Mouse (Mus musculus): ENCODE measurements around the gene Rp9.

DNA sequence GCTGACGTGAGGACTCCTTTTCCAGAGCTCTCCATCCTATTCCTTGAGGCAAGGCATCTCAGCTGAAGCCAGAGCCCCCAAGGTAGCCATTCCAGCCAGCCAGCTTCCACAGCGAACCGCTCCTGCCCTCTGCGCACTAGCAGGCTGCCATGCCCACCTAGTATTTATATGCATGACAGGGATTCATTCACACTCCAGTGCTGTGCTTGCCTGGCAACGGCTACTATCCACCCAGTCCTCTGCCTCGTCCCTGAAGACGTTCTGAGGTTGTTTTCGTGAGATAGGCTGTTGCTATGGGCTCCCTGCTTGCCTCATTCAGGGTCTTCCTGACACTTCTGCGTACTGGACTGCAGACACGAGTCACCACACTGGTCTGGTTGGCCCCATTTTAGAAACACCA lies 16.8 kb downstream of the Rp9 start:
- no peak for TF ChIP-seq CTCF (IDR thresholded peaks at IDR 0.05; ENCODE audit: low read depth, low read length)
- TF ChIP-seq POLR2A (IDR thresholded peaks at IDR 0.05; ENCODE audit: borderline replicate concordance, low read depth, low read length), result no peak
